ENCODE assay signal across 8 mouse cellular contexts in genomic region chr7:34749753-34750152, GRCm38 (mm10).
DNase-seq lines count a peak whose midpoint lies in the region; TF ChIP-seq lines count a peak whose summit lies in the region.

No protein-coding gene starts in this region.

- H3K27me3 ChIP-seq in heart, adult 2 months (ENCODE audit: control insufficient read depth, insufficient read depth, low read length): no peaks in the 10 kb centered on the region

- no peak overlapping the region for H3K4me3 ChIP-seq in heart, adult 2 months

- DNase-seq in heart, adult 2 months: no peak
- no peak for DNase-seq in heart, adult 9 months (ENCODE audit: low spot score in 2 of 2)
- DNase-seq in 3T3-L1 (ENCODE audit: low read depth, low spot score) (peak; percentile 29), R1 (ENCODE audit: low read depth, low spot score) (peak; percentile 90)
- peak; percentile 36 for DNase-seq in kidney, postnatal 14 days
- peak; percentile 21 to 25 for DNase-seq in thymus, postnatal 36 days
- no peak for DNase-seq in left cerebral cortex, postnatal 10 days (ENCODE audit: extremely low spot score in 1 of 2, low spot score in 2 of 2)
- DNase-seq in layer of hippocampus, adult 18-20 months (ENCODE audit: low spot score in 2 of 2): no peak

- no peak for TF ChIP-seq POLR2A in heart, adult 2 months (IDR thresholded peaks at IDR 0.05; ENCODE audit: insufficient read depth, low read depth, low read length)

- H3K79me2 ChIP-seq in heart, adult 2 months (replicated peaks; ENCODE audit: control insufficient read depth, insufficient read depth, low read length): no peaks in the 10 kb centered on the region

- no peaks in the 10 kb centered on the region for H3K36me3 ChIP-seq in heart, adult 2 months (ENCODE audit: control insufficient read depth, insufficient read depth, low read length)

- H3K9ac ChIP-seq in heart, adult 2 months (ENCODE audit: low read depth, low read length): no peak overlapping the region

- intact Hi-C loops in heart, adult 2 months (cut with DNase I): no loop called here
- intact Hi-C loops in left cerebral cortex, postnatal 10 days (cut with DNase I): no loop called here

- 57% methylated on average over 3 of the region's 3 CpGs for WGBS in heart, adult 2 months

- peak; percentile 62 for TF ChIP-seq CTCF in heart, adult 2 months (IDR thresholded peaks at IDR 0.05)

- peaks cover 2% of the 10 kb centered on the region; the same call in 1 of the 2 replicates for H3K4me1 ChIP-seq in heart, adult 2 months (ENCODE audit: control insufficient read depth, insufficient read depth, low read length)

- TF ChIP-seq EP300 in heart, adult 2 months (IDR thresholded peaks at IDR 0.05; ENCODE audit: insufficient read depth, low read depth, low read length): no peak

- no peak overlapping the region for H3K27ac ChIP-seq in heart, adult 2 months

Comparison
In these comparisons a context has a peak if more than half of its experiments do, and no peak if none do; other contexts are left out.
1. DNase-seq: peak in 3T3-L1 (single experiment), R1 (single experiment), kidney, postnatal 14 days (single experiment) and thymus, postnatal 36 days (2 of 2); none in heart, adult 2 months (0 of 2), heart, adult 9 months (0 of 2), left cerebral cortex, postnatal 10 days (0 of 2) and layer of hippocampus, adult 18-20 months (0 of 2).